Mouse (Mus musculus): ENCODE data around the gene Noto. TPM values are rescaled to one million over a fixed set of nuclear protein-coding genes. Genes with fewer than 3 reads are reported as not detected.

Gene Noto
- polyA plus RNA-seq, 1 experiment from 2014 or later, result not detected

GRCm38 (mm10) chr6:85395360-85395759 lies 28.3 kb upstream of the Noto start:
- Histone ChIP-seq H3K4me1 (peaks cover 6% of the 10 kb centered on the region), H3K4me3 (no peak overlapping the region), H3K9me3 (no peaks in the 10 kb centered on the region), H3K36me3 (replicated peaks) (no peaks in the 10 kb centered on the region), H3K27me3 (ENCODE audit: poor library complexity, severe bottlenecking) (no peaks in the 10 kb centered on the region), H3K27ac (no peak overlapping the region)
- no peak for DNase-seq (ENCODE audit: extremely low spot score, low spot score)
- 79% methylated on average over 2 of the region's 2 CpGs for WGBS

DNA sequence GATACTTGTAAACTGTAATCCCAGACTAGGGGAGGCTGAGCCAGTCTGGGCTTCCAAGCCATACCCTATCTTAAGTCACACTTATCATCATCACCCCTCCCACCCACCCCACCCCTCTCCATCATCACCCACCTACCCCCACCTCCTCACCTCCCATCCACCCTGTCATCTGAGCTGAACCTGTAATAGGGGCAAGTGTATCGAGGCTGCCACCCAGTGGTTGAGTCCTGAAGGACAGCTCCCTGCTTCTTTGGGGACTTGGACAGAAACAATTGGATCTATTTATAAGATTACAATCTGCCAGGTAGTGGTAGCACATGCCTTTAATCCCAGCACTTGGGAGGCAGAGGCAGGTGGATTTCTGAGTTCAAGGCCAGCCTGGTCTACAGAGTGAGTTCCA lies 26.5 kb upstream of the Noto start:
- Histone ChIP-seq H3K27ac (no peak overlapping the region), H3K4me3 (no peak overlapping the region), H3K36me3 (replicated peaks) (no peaks in the 10 kb centered on the region), H3K27me3 (ENCODE audit: poor library complexity, severe bottlenecking) (no peaks in the 10 kb centered on the region), H3K4me1 (peaks cover 6% of the 10 kb centered on the region), H3K9me3 (no peaks in the 10 kb centered on the region)
- no peak for DNase-seq (ENCODE audit: extremely low spot score, low spot score)
- WGBS, result 25% methylated on average over 1 of the region's 1 CpGs

DNA sequence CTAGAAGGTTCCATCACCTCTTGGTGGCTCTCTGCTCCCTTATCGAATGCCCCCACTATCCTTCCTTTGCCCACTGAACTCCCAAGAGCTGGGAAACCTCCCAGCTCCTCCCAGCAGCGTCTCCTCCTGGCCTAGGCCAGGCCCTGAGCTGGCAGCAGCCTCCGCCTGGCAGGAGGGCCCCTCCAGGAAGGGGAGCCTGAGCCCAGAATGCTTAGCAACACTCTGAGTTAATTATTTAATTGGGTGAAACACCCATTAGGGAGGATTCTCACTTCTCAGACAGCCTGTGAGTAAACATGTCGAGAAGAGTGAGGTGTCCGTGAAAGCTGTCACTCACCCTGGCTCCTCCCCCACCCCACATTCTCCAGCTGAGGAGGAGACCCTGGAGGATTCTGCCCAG lies 24.0 kb upstream of the Noto start:
- Histone ChIP-seq H3K4me1 (peaks cover 9% of the 10 kb centered on the region), H3K36me3 (replicated peaks) (no peaks in the 10 kb centered on the region), H3K9me3 (no peaks in the 10 kb centered on the region), H3K4me3 (no peak overlapping the region), H3K27me3 (ENCODE audit: poor library complexity, severe bottlenecking) (peaks cover 12% of the 10 kb centered on the region), H3K27ac (no peak overlapping the region)
- WGBS, result 38% methylated on average over 5 of the region's 5 CpGs
- DNase-seq (ENCODE audit: extremely low spot score, low spot score), result no peak

GRCm38 (mm10) chr6:85402613-85403012 lies 21.1 kb upstream of the Noto start:
- Histone ChIP-seq H3K27me3 (ENCODE audit: poor library complexity, severe bottlenecking) (peaks cover 38% of the 10 kb centered on the region), H3K36me3 (replicated peaks) (no peaks in the 10 kb centered on the region), H3K27ac (no peak overlapping the region), H3K4me1 (peaks cover 9% of the 10 kb centered on the region), H3K4me3 (no peak overlapping the region), H3K9me3 (no peaks in the 10 kb centered on the region)
- no peak for DNase-seq (ENCODE audit: extremely low spot score, low spot score)
- WGBS, result 68% methylated on average over 2 of the region's 2 CpGs

- Histone ChIP-seq H3K27me3 (ENCODE audit: poor library complexity, severe bottlenecking) (peaks cover 42% of the 10 kb centered on the region), H3K4me1 (peaks cover 9% of the 10 kb centered on the region), H3K36me3 (replicated peaks) (no peaks in the 10 kb centered on the region), H3K9me3 (no peaks in the 10 kb centered on the region), H3K4me3 (no peak overlapping the region), H3K27ac (no peak overlapping the region)
- no peak for DNase-seq (ENCODE audit: extremely low spot score, low spot score)
- WGBS, result 87% methylated on average over 10 of the region's 10 CpGs
Observed at GRCm38 (mm10) chr6:85403039-85403438, 20.6 kb upstream of the Noto start.

- peak; percentile 63 for DNase-seq (ENCODE audit: extremely low spot score, low spot score)
- Histone ChIP-seq H3K4me1 (peaks cover 19% of the 10 kb centered on the region), H3K36me3 (replicated peaks) (no peaks in the 10 kb centered on the region), H3K27ac (peak overlapping the region; percentile 40), H3K4me3 (peak overlapping the region; percentile 46), H3K27me3 (ENCODE audit: poor library complexity, severe bottlenecking) (peaks cover 71% of the 10 kb centered on the region), H3K9me3 (no peaks in the 10 kb centered on the region)
- 1% methylated on average over 31 of the region's 31 CpGs for WGBS
Observed at GRCm38 (mm10) chr6:85409003-85409402, 14.7 kb upstream of the Noto start.

- H3K4me3 ChIP-seq, result no peak overlapping the region
- H3K27ac ChIP-seq, result no peak overlapping the region
- peak; percentile 81 for DNase-seq (ENCODE audit: extremely low spot score, low spot score)
- peaks cover 56% of the 10 kb centered on the region for H3K27me3 ChIP-seq (ENCODE audit: poor library complexity, severe bottlenecking)
- H3K36me3 ChIP-seq (replicated peaks), result no peaks in the 10 kb centered on the region
- H3K4me1 ChIP-seq, result peaks cover 19% of the 10 kb centered on the region
- 9% methylated on average over 13 of the region's 13 CpGs for WGBS
- no peaks in the 10 kb centered on the region for H3K9me3 ChIP-seq
Observed at GRCm38 (mm10) chr6:85410771-85411273, 12.9 kb upstream of the Noto start.

- Histone ChIP-seq H3K27me3 (ENCODE audit: poor library complexity, severe bottlenecking) (peaks cover 7% of the 10 kb centered on the region; the same call in 1 of the 2 replicates), H3K4me3 (no peak overlapping the region), H3K27ac (no peak overlapping the region), H3K4me1 (peaks cover under 1% of the 10 kb centered on the region; the same call in 1 of the 2 replicates), H3K9me3 (no peaks in the 10 kb centered on the region), H3K36me3 (replicated peaks) (no peaks in the 10 kb centered on the region)
- DNase-seq (ENCODE audit: extremely low spot score, low spot score), result no peak
- 61% methylated on average over 3 of the region's 3 CpGs for WGBS
Observed at GRCm38 (mm10) chr6:85415829-85416228, 7.9 kb upstream of the Noto start.

- Histone ChIP-seq H3K36me3 (replicated peaks) (no peaks in the 10 kb centered on the region), H3K9me3 (no peaks in the 10 kb centered on the region), H3K4me1 (peaks cover 16% of the 10 kb centered on the region), H3K4me3 (no peak overlapping the region), H3K27ac (no peak overlapping the region), H3K27me3 (ENCODE audit: poor library complexity, severe bottlenecking) (peaks cover 28% of the 10 kb centered on the region)
- 91% methylated on average over 2 of the region's 2 CpGs for WGBS
- DNase-seq (ENCODE audit: extremely low spot score, low spot score), result no peak
Observed at GRCm38 (mm10) chr6:85419150-85419549, 4.5 kb upstream of the Noto start.

- no peaks in the 10 kb centered on the region for H3K9me3 ChIP-seq
- peaks cover 25% of the 10 kb centered on the region for H3K4me1 ChIP-seq
- DNase-seq (ENCODE audit: extremely low spot score, low spot score), result no peak
- H3K36me3 ChIP-seq (replicated peaks), result no peaks in the 10 kb centered on the region
- peak overlapping the region; percentile 91 for H3K27ac ChIP-seq
- 47% methylated on average over 8 of the region's 8 CpGs for WGBS
- H3K4me3 ChIP-seq, result peak overlapping the region; percentile 79
- peaks cover 13% of the 10 kb centered on the region for H3K27me3 ChIP-seq (ENCODE audit: poor library complexity, severe bottlenecking)
Observed at GRCm38 (mm10) chr6:85431274-85431841, 7.7 kb downstream of the Noto start.

DNA sequence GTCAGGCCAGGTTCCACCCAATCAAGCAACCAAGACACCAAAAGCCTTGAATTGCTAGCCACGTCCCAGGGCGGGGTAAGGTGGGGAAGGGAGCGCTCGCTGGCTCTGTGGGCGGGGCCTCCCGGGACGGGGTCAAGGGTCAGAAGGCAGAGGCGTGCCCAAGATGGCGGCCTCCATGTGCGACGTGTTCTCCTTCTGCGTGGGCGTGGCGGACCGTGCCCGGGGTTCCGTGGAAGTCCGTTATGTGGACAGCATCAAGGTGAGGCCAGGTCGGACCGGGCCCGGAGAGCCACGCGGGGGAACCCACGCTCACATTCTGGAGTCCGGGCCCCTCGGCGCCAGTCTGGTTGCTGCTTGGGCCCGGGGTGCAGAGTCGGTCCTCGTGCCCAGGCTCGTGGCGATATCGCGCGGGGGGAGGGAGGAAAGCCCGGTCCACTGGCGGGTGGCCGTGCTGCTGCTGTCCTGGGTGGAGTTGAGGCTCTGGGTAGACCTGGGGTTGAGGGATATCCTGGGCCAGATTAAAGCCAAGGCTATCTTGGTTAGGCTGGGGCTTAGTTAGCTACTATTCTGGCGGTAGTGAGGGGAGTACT lies 8.3 kb downstream of the Noto start, which contains the start of gene Smyd5:
Gene Smyd5, plus strand, starts transcription at position 148 of the 590 bp plus-strand sequence.
- Histone ChIP-seq H3K27ac (peak within 1 kb of the TSS; percentile 91), H3K36me3 (replicated peaks) (no peaks in the 10 kb centered on the region), H3K4me3 (peak within 1 kb of the TSS; percentile 79), H3K9me3 (no peaks in the 10 kb centered on the region), H3K4me1 (peaks cover 25% of the 10 kb centered on the region), H3K27me3 (ENCODE audit: poor library complexity, severe bottlenecking) (peaks cover 8% of the 10 kb centered on the region)
- WGBS, result under 1% methylated on average over 39 of the region's 39 CpGs
- peak; percentile 84 for DNase-seq (ENCODE audit: extremely low spot score, low spot score)

GRCm38 (mm10) chr6:85433865-85434264 lies 10.2 kb downstream of the Noto start:
- Histone ChIP-seq H3K4me3 (no peak overlapping the region), H3K27ac (no peak overlapping the region), H3K9me3 (no peaks in the 10 kb centered on the region), H3K36me3 (replicated peaks) (peaks cover 12% of the 10 kb centered on the region), H3K27me3 (ENCODE audit: poor library complexity, severe bottlenecking) (no peaks in the 10 kb centered on the region), H3K4me1 (peaks cover 25% of the 10 kb centered on the region)
- 91% methylated on average over 5 of the region's 5 CpGs for WGBS
- DNase-seq (ENCODE audit: extremely low spot score, low spot score), result no peak

- no peak overlapping the region for H3K4me3 ChIP-seq
- peaks cover 36% of the 10 kb centered on the region for H3K36me3 ChIP-seq (replicated peaks)
- H3K9me3 ChIP-seq, result no peaks in the 10 kb centered on the region
- no peak for DNase-seq (ENCODE audit: extremely low spot score, low spot score)
- WGBS, result 95% methylated on average over 1 of the region's 1 CpGs
- no peaks in the 10 kb centered on the region for H3K27me3 ChIP-seq (ENCODE audit: poor library complexity, severe bottlenecking)
- peaks cover 25% of the 10 kb centered on the region for H3K4me1 ChIP-seq
- no peak overlapping the region for H3K27ac ChIP-seq
Observed at GRCm38 (mm10) chr6:85436204-85436603, 12.5 kb downstream of the Noto start.

Measured in forebrain, embryonic 10.5 days (tissue).